Mouse (Mus musculus): ENCODE results near the gene Afg1l.

The Afg1l gene

GRCm38 (mm10) chr10:42269281-42270025 lies 208.9 kb downstream of the Afg1l start:
- DNase-seq (ENCODE audit: low spot score in 2 of 2) = no peak

GRCm38 (mm10) chr10:42267811-42268545 lies 210.4 kb downstream of the Afg1l start:
- DNase-seq (ENCODE audit: low spot score in 2 of 2) = no peak

GRCm38 (mm10) chr10:42265021-42265689 lies 213.2 kb downstream of the Afg1l start:
- DNase-seq (ENCODE audit: low spot score in 2 of 2) = no peak

- DNase-seq (ENCODE audit: low spot score in 2 of 2) = no peak
These were observed 214.2 kb downstream of the Afg1l start for GRCm38 (mm10) chr10:42264195-42264594.

GRCm38 (mm10) chr10:42263701-42264100 lies 214.7 kb downstream of the Afg1l start:
- DNase-seq (ENCODE audit: low spot score in 2 of 2) = no peak

Data from right cerebral cortex, postnatal 10 days (tissue).